Mouse (Mus musculus) embryonic facial prominence, embryonic 11.5 days (tissue): ENCODE data around the gene Slco2b1. TPM values are rescaled to one million over a fixed set of nuclear protein-coding genes. Genes with fewer than 3 reads are reported as not detected.
"Not testable (repeated sequence)": the region's sequence is repeated elsewhere in the genome, so short reads cannot be mapped to it uniquely, and the experiment has no call there.

Source experiments
- ATAC-seq: fragments of 200-750 bp; cut with Nextera tagmentation; replicated peaks from 2 replicates; pipeline ENCODE4 v1.8.0; 2017; ENCODE audit warnings: low read depth; ENCODE audit not compliant: insufficient number of reproducible peaks, low FRiP score, low TSS enrichment
- DNase-seq: peaks from one replicate; pipeline ENCODE4 v3.0.0-alpha.2; 2015; ENCODE audit warnings: low spot score
- H3K27ac ChIP-seq: fragments of 300-500 bp; sonication (generic); replicated peaks from 2 replicates; pipeline ENCODE4 v1.5.1; 2014; ENCODE audit warnings: mild to moderate bottlenecking, low read depth, low read length, control low read depth
- H3K27me3 ChIP-seq: fragments of 300-500 bp; sonication (generic); 2 replicates; pipeline ENCODE4 v1.6.1; 2014; ENCODE audit warnings: mild to moderate bottlenecking, low read length, moderate library complexity, mixed read lengths; ENCODE audit not compliant: control insufficient read depth, insufficient read depth
- H3K36me3 ChIP-seq: fragments of 300-500 bp; sonication (generic); replicated peaks from 2 replicates; pipeline ENCODE4 v1.6.1; 2014; ENCODE audit warnings: low read depth, mild to moderate bottlenecking, low read length, moderate library complexity, mixed read lengths; ENCODE audit not compliant: control insufficient read depth, insufficient read depth
- H3K4me1 ChIP-seq: fragments of 300-500 bp; sonication (generic); 2 replicates; pipeline ENCODE4 v1.6.1; 2014; ENCODE audit warnings: low read length, mixed read lengths; ENCODE audit not compliant: control insufficient read depth, insufficient read depth
- H3K4me2 ChIP-seq: fragments of 300-500 bp; sonication (generic); 2 replicates; pipeline ENCODE4 v1.6.1; 2014; ENCODE audit warnings: low read depth, mild to moderate bottlenecking, control low read depth, low read length, moderate library complexity
- H3K4me3 ChIP-seq: fragments of 300-500 bp; sonication (generic); 2 replicates; pipeline ENCODE4 v1.5.1; 2014; ENCODE audit warnings: low read depth, low read length, control low read depth
- H3K9ac ChIP-seq: fragments of 300-500 bp; sonication (generic); replicated peaks from 2 replicates; pipeline ENCODE4 v1.6.1; 2014; ENCODE audit warnings: mild to moderate bottlenecking, control low read depth, low read length
- H3K9me3 ChIP-seq: fragments of 300-500 bp; sonication (generic); replicated peaks from 2 replicates; pipeline ENCODE4 v1.6.1; 2016; ENCODE audit warnings: mild to moderate bottlenecking, low read length, inconsistent platforms, mixed read lengths; ENCODE audit not compliant: control insufficient read depth
- WGBS: fragments of 180-500 bp; shearing (Covaris S2); extraction: QIAGEN DNeasy Blood & Tissue Kit; methylation state at CpG from one replicate; pipeline ENCODE4 v1.1.7; 2014; 5-methylcytosine and 5-hydroxymethylcytosine counted together
- polyA plus RNA-seq: library from polyadenylated mRNA; unstranded; fragments of >200 nt; fragmentation: Nextera tagmentation; extraction: Ambion mirVana; gene quantifications from 2 replicates; pipeline ENCODE4 v1.2.1, GENCODE M21; 2014

Slco2b1 gene
- 0.72 and 1.4 TPM in 2 replicates for polyA plus RNA-seq

DNA sequence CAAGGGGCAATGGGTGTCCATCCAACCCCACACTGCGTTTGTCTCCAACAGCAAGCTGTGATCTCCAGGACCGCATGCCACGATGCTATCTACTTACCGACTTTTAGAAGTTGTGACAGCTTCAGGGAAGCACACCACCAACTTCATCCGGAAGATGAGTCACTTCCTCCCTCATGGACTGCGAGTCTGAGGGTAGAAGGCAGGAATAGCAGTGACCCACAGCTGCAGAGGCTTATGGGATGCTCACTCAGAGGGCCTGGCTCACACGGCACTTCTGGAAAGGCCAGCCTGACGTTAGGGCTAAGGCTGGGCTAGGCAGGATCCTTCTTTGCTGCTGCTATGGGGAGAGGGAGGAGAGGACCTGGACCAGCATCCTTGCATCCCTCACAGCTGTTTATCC lies at the start of gene Slco2b1:
Gene Slco2b1, minus strand, starts transcription at position 175 of the 400 bp plus-strand sequence.
- no peaks in the 10 kb centered on the region for H3K27me3 ChIP-seq
- no peaks in the 10 kb centered on the region for H3K9me3 ChIP-seq
- H3K4me2 ChIP-seq, result no peak within 1 kb of the TSS
- H3K36me3 ChIP-seq, result no peaks in the 10 kb centered on the region
- WGBS, result 77% methylated on average over 8 of the region's 8 CpGs
- no peak within 1 kb of the TSS for H3K4me3 ChIP-seq
- H3K4me1 ChIP-seq, result 0 out of 2 replicates have a peak, but pooled peaks cover 3% of the 10 kb centered on the region
- no peak for ATAC-seq
- DNase-seq, result no peak
- H3K9ac ChIP-seq, result no peak within 1 kb of the TSS
- no peak within 1 kb of the TSS for H3K27ac ChIP-seq

DNA sequence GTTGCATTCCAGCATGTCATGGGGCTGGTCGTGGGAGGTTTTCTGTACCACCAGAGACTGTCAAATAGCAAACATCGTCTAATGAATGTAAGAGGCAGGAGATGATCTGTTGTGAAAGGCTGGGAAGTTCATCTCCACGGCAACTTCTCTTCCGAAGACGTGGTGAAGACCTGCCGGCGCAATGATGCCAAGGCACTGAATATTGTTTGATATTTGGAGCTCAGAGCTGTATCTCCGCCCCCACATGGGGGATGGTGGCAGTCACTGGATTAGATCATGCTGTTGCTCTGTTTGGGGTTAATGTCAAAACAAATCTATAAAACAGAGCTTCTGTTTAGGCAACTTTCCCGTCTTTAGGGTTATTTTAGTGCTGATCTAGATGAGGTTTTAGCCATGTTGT lies 28.1 kb upstream of the Slco2b1 start:
- no peaks in the 10 kb centered on the region for H3K27me3 ChIP-seq
- H3K9ac ChIP-seq, result no peak overlapping the region
- no peak for ATAC-seq
- WGBS, result 69% methylated on average over 9 of the region's 9 CpGs
- no peak for DNase-seq
- H3K9me3 ChIP-seq, result no peaks in the 10 kb centered on the region
- no peaks in the 10 kb centered on the region for H3K36me3 ChIP-seq
- no peak overlapping the region for H3K4me2 ChIP-seq
- no peak overlapping the region for H3K27ac ChIP-seq
- no peaks in the 10 kb centered on the region for H3K4me1 ChIP-seq
- H3K4me3 ChIP-seq, result no peak overlapping the region

- not testable (repeated sequence) for H3K4me3 ChIP-seq, ATAC-seq, DNase-seq, H3K9me3 ChIP-seq, H3K4me1 ChIP-seq, H3K27me3 ChIP-seq, H3K27ac ChIP-seq, H3K4me2 ChIP-seq, H3K9ac ChIP-seq, H3K36me3 ChIP-seq
- WGBS, result 93% methylated on average over 9 of the region's 9 CpGs
These were observed 24.4 kb upstream of the Slco2b1 start for GRCm38 (mm10) chr7:99735491-99735890.

- ATAC-seq, result no peak
- Histone ChIP-seq H3K4me3 (no peak overlapping the region), H3K9me3 (no peaks in the 10 kb centered on the region), H3K4me1 (no peaks in the 10 kb centered on the region), H3K4me2 (no peak overlapping the region), H3K27me3 (no peaks in the 10 kb centered on the region), H3K27ac (no peak overlapping the region), H3K36me3 (no peaks in the 10 kb centered on the region), H3K9ac (no peak overlapping the region)
- DNase-seq, result no peak
- 93% methylated on average over 2 of the region's 2 CpGs for WGBS
These were observed 23.5 kb upstream of the Slco2b1 start for GRCm38 (mm10) chr7:99734612-99735011.

GRCm38 (mm10) chr7:99729973-99730372 lies 18.8 kb upstream of the Slco2b1 start, which contains the start of gene Olfr520:
Gene Olfr520 (plus strand): TSS chr7:99730273.
- 85% methylated on average over 2 of the region's 2 CpGs for WGBS
- DNase-seq, result no peak
- ATAC-seq, result no peak
- Histone ChIP-seq H3K36me3 (no peaks in the 10 kb centered on the region), H3K4me1 (no peaks in the 10 kb centered on the region), H3K9ac (no peak within 1 kb of the TSS), H3K27me3 (no peaks in the 10 kb centered on the region), H3K4me3 (no peak within 1 kb of the TSS), H3K27ac (no peak within 1 kb of the TSS), H3K9me3 (no peaks in the 10 kb centered on the region), H3K4me2 (no peak within 1 kb of the TSS)

GRCm38 (mm10) chr7:99716536-99716935 lies 5.4 kb upstream of the Slco2b1 start:
- Histone ChIP-seq H3K4me1 (no peaks in the 10 kb centered on the region), H3K27ac (no peak overlapping the region), H3K27me3 (no peaks in the 10 kb centered on the region), H3K4me2 (no peak overlapping the region), H3K36me3 (no peaks in the 10 kb centered on the region), H3K4me3 (no peak overlapping the region), H3K9me3 (no peaks in the 10 kb centered on the region), H3K9ac (no peak overlapping the region)
- no peak for ATAC-seq
- DNase-seq, result no peak
- 61% methylated on average over 2 of the region's 2 CpGs for WGBS

DNA sequence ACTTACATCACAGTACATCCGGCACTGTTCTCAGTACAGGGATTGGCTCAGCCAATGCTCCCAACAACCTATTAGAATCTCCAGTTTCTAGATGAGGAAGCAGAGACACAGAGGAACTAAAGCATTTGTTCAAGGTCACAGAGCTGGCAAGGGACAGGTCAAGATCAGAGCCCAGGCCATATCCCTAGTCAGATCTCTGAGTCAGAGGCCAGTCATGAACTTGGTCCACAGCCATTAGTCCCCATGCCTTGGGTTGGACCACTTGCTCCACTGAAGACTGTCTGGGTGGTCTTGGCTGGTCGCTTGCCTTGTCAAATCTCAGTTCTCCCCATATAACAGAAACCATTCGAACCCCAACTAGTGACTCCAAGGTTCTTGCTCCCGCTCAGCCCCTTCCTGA lies 1.3 kb upstream of the Slco2b1 start:
- Histone ChIP-seq H3K9me3 (no peaks in the 10 kb centered on the region), H3K4me2 (no peak overlapping the region), H3K4me3 (no peak overlapping the region), H3K4me1 (no peaks in the 10 kb centered on the region), H3K27me3 (no peaks in the 10 kb centered on the region), H3K9ac (no peak overlapping the region), H3K27ac (no peak overlapping the region), H3K36me3 (no peaks in the 10 kb centered on the region)
- WGBS, result 82% methylated on average over 4 of the region's 4 CpGs
- DNase-seq, result no peak
- ATAC-seq, result no peak

GRCm38 (mm10) chr7:99710476-99710875 lies 664 bp downstream of the Slco2b1 start:
- H3K4me2 ChIP-seq, result no peak overlapping the region
- H3K36me3 ChIP-seq, result no peaks in the 10 kb centered on the region
- H3K9ac ChIP-seq, result no peak overlapping the region
- ATAC-seq (no peak), DNase-seq (peak; percentile 72)
- H3K27me3 ChIP-seq, result no peaks in the 10 kb centered on the region
- 14% methylated on average over 1 of the region's 1 CpGs for WGBS
- no peak overlapping the region for H3K27ac ChIP-seq
- H3K9me3 ChIP-seq, result no peaks in the 10 kb centered on the region
- 0 out of 2 replicates have a peak, but pooled peaks cover 3% of the 10 kb centered on the region for H3K4me1 ChIP-seq
- no peak overlapping the region for H3K4me3 ChIP-seq
